Mouse (Mus musculus) testis, adult 2 months (tissue): ENCODE measurements around the gene Pnn. TPM values are rescaled to one million over a fixed set of nuclear protein-coding genes. Genes with fewer than 3 reads are reported as not detected.

Experiments used
- H3K27ac ChIP-seq: fragments of 200-500 bp; 2 replicates; pipeline ENCODE4 v1.5.1; 2012; ENCODE audit warnings: low read depth, low read length; ENCODE audit not compliant: control insufficient read depth, insufficient read depth
- H3K27me3 ChIP-seq: fragments of 200-500 bp; 2 replicates; pipeline ENCODE4 v1.6.1; 2012; ENCODE audit warnings: mild to moderate bottlenecking, low read length, moderate library complexity; ENCODE audit not compliant: control insufficient read depth, insufficient read depth
- H3K36me3 ChIP-seq: fragments of 200-500 bp; 2 replicates; pipeline ENCODE4 v1.6.1; 2012; ENCODE audit warnings: mild to moderate bottlenecking, low read length; ENCODE audit not compliant: control insufficient read depth, insufficient read depth
- H3K4me1 ChIP-seq: fragments of 200-500 bp; 2 replicates; pipeline ENCODE4 v1.6.1; 2012; ENCODE audit warnings: low read length; ENCODE audit not compliant: control insufficient read depth, insufficient read depth
- H3K4me3 ChIP-seq: fragments of 200-500 bp; 2 replicates; pipeline ENCODE4 v1.5.1; 2012; ENCODE audit warnings: low read depth, mild to moderate bottlenecking, low read length, moderate library complexity, mixed read lengths; ENCODE audit not compliant: control insufficient read depth
- CTCF ChIP-seq: fragments of 200-500 bp; IDR thresholded peaks from 2 replicates; pipeline ENCODE4 v1.5.1; 2012; ENCODE audit warnings: low read depth, mild to moderate bottlenecking, inconsistent platforms, low read length, moderate library complexity; ENCODE audit not compliant: control insufficient read depth, insufficient read depth, insufficient replicate concordance
- POLR2A ChIP-seq: fragments of 200-500 bp; IDR thresholded peaks from 2 replicates; pipeline ENCODE4 v1.6.1; 2012; ENCODE audit warnings: low read depth, mild to moderate bottlenecking, inconsistent platforms, low read length, moderate library complexity; ENCODE audit not compliant: control insufficient read depth
- polyA plus RNA-seq: library from polyadenylated mRNA; depleted of rRNA; stranded (reverse); fragments of >200 nt; gene quantifications from 2 replicates; pipeline ENCODE4 v1.2.3, GENCODE M21; 2012

The Pnn gene
- polyA plus RNA-seq, 1 experiment: 15.0 TPM

DNA sequence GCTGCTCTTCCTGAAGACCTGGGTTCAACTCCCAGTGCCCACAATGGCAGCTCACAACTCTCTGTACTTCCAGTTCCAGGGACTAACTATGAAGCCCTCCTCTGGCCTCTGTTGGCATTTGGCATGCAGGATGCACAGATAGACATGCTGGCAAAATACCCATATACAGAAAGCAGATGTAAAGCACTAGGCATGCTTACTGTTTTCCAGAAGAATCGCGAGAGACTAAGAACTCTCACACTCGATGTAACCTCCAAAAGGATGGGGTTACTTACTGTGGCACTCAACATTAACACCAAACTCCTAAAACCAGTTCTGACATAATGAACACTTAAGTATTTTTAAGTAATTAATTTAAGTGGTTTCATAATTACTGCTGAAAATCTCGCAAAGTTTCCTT is 6.4 kb upstream of the Pnn start:
- peaks cover 3% of the 10 kb centered on the region; the same call in 1 of the 2 replicates for H3K4me1 ChIP-seq
- H3K27me3 ChIP-seq: no peaks in the 10 kb centered on the region
- H3K27ac ChIP-seq: peak overlapping the region; percentile 73; the same call in 1 of the 2 replicates
- no peak for TF ChIP-seq POLR2A
- TF ChIP-seq CTCF: no peak
- no peaks in the 10 kb centered on the region for H3K36me3 ChIP-seq
- H3K4me3 ChIP-seq: peak overlapping the region; percentile 98

DNA sequence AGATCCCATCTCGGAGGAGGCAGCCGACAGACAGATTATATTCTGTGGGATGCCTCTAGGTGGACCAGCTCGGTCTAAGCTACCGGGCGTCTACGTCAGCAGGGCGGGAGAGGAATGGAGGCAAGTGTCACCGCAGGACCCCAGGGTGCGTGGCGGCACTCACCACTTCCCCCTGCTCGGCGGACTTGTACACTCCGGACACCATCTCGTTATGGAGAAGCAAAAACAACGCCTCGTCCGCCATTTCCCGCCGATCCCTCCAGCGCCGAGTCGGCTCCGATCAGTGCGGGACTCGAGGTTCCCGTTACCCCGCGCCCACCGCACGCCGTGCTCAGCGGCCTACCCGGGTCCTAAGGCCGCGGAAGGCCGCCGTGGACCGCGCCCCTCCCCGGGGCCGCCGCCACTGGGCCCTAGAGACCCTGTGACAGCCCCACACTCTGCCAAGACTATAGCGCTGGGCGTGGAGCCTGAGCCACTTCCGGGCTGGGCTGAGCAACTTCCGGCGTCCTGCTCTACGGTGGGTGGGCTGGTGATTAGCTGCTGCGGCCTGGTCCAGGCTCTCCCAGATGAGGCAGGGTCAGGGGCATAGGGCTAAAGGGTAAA is 5.6 kb upstream of the Pnn start, which contains the start of gene Trappc6b:
Gene Trappc6b (minus strand): TSS at position 480 of the 603 bp plus-strand sequence.
- Histone ChIP-seq H3K27ac (peak within 1 kb of the TSS; percentile 73), H3K4me1 (peaks cover 3% of the 10 kb centered on the region; the same call in 1 of the 2 replicates), H3K27me3 (no peaks in the 10 kb centered on the region), H3K36me3 (no peaks in the 10 kb centered on the region), H3K4me3 (peak within 1 kb of the TSS; percentile 98)
- TF ChIP-seq POLR2A: peak; percentile 91
- TF ChIP-seq CTCF: no peak

DNA sequence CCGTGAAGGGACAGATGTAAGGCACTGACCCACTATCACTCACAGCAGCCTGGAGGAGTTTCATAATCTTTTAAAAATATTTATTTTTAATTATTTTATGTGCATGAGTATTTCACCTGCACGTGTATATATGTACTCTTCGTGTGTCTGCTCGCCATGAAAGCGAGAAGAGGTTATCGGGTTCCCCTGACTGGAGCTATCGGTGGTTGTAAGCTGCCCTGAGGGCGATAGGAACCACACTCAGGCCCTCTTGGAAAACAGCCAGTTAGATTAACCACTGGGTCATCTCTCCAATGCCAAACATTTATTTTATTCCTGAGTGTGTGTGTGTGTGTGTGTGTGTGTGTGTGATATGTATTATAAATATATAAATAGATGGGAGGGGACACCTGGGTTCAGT is 1.8 kb upstream of the Pnn start:
- TF ChIP-seq CTCF (no peak), POLR2A (no peak)
- peaks cover 3% of the 10 kb centered on the region; the same call in 1 of the 2 replicates for H3K4me1 ChIP-seq
- no peaks in the 10 kb centered on the region for H3K27me3 ChIP-seq
- H3K4me3 ChIP-seq: no peak overlapping the region
- H3K27ac ChIP-seq: no peak overlapping the region
- peaks cover 1% of the 10 kb centered on the region; the same call in 1 of the 2 replicates for H3K36me3 ChIP-seq

DNA sequence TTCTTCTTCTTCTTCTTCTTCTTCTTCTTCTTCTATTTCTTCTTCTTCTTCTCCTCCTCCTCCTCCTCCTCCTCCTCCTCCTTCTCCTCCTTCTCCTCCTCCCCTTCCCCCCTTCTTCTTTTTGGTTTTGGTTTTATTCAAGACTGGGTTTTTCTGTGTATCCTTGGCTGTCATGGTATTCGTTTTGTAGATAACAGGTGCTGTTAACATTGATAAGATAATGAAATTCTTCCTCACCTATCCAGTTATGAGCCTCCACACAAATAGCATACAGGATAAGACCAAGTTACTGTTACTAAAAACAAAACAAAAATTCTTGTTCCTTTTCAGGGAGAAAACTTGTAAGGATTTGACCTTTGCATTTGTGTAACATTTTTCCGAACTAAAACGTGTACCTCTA is 908 bp upstream of the Pnn start:
- H3K4me3 ChIP-seq: no peak overlapping the region
- no peak for TF ChIP-seq CTCF
- no peaks in the 10 kb centered on the region for H3K4me1 ChIP-seq
- peaks cover 1% of the 10 kb centered on the region; the same call in 1 of the 2 replicates for H3K36me3 ChIP-seq
- no peak overlapping the region for H3K27ac ChIP-seq
- no peaks in the 10 kb centered on the region for H3K27me3 ChIP-seq

DNA sequence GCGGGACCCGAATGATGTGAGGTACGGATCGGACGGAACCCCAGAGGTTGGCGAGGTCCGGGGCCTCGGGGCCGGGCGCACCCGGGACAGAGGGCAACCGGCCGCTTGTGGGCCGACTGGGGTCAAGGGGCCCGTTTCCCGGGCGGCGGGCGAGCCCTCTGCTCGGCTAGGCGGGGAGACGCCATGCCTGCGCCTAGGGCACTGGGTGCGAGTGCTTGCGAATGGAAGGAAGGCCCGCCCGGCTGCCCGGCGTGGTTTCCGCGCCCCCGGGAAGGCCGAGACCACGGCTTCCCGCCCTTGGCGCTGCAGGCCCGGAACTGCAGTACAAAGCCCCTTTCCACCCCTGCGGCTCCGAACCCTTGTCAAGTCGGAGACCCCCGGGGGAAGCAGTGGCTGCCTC is 411 bp downstream of the Pnn start:
- H3K4me3 ChIP-seq: peak overlapping the region; percentile 90
- no peaks in the 10 kb centered on the region for H3K27me3 ChIP-seq
- TF ChIP-seq POLR2A (no peak), CTCF (no peak)

DNA sequence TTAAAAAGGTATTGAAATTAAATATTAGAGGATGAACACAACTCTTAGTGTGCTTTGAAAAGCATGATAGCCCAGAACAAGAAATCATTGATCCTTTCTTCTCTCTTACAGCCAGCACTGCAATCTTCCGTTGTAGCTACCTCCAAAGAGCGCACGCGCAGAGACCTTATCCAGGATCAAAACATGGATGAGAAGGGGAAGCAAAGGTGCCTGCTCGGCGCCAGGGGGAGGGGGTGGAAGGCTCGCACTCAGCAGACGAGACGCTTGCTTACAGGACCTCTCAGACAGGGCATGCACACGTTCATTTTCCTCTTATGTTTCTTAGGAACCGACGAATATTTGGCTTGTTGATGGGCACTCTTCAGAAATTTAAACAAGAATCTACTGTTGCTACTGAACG is 2.1 kb downstream of the Pnn start:
- no peak for TF ChIP-seq CTCF
- TF ChIP-seq POLR2A: no peak
- Histone ChIP-seq H3K27ac (no peak overlapping the region), H3K4me1 (no peaks in the 10 kb centered on the region), H3K27me3 (no peaks in the 10 kb centered on the region), H3K4me3 (no peak overlapping the region), H3K36me3 (peaks cover 7% of the 10 kb centered on the region)

More for the DNA sequence above, 411 bp downstream of the Pnn start:
- Histone ChIP-seq H3K4me1 (no peaks in the 10 kb centered on the region), H3K27ac (peak overlapping the region; percentile 76), H3K36me3 (peaks cover 5% of the 10 kb centered on the region)

DNA sequence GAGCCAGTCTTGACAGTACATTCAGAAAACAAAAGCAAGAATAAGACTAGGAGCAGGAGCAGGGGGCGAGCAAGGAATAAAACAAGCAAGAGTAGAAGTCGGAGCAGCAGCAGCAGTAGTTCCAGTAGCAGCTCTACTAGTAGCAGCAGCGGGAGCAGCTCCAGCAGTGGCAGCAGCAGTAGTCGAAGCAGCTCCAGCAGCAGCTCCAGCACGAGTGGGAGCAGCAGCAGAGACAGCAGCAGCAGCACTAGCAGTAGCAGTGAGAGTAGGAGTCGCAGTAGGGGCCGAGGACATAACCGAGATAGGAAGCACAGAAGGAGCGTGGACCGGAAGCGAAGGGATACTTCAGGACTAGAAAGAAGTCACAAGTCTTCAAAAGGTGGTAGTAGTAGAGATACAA is 5.6 kb downstream of the Pnn start:
- Histone ChIP-seq H3K4me1 (no peaks in the 10 kb centered on the region), H3K27me3 (no peaks in the 10 kb centered on the region)

DNA sequence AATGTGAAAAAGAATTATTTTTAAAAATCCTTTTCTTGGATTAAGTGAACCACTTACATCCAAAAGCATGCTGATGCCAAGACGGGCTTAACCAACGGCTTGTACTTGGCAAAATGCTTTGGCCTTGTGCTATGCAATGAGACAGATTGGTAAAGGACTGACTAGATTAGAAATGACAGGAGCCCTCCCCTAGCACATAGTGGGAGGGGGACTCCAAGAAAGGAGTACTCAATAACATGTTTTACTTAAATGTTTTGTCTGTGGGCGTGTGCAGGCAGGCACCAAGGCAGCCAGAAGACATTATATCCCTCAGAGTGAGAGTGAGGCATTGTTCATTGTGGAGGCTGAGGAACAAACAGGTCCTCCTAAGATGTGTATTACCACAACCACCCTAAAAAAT is 7.4 kb downstream of the Pnn start:
- H3K4me1 ChIP-seq: no peaks in the 10 kb centered on the region
- no peak for TF ChIP-seq CTCF
- no peak for TF ChIP-seq POLR2A
- H3K36me3 ChIP-seq: peaks cover 6% of the 10 kb centered on the region
- H3K27ac ChIP-seq: no peak overlapping the region
- H3K27me3 ChIP-seq: no peaks in the 10 kb centered on the region
- no peak overlapping the region for H3K4me3 ChIP-seq

More for the DNA sequence above, 5.6 kb downstream of the Pnn start:
- Histone ChIP-seq H3K27ac (no peak overlapping the region), H3K36me3 (peaks cover 7% of the 10 kb centered on the region), H3K4me3 (no peak overlapping the region)
- TF ChIP-seq POLR2A (no peak), CTCF (no peak)
